ENCODE assay signal across 11 mouse cellular contexts in genomic region chr9:66110611-66111379, GRCm38 (mm10). TPM values are rescaled to one million over a fixed set of nuclear protein-coding genes. Genes with fewer than 3 reads are reported as not detected.
DNase-seq lines count a peak whose midpoint lies in the region; ATAC-seq and TF ChIP-seq lines count a peak whose summit lies in the region.
"Had no signal": no experiment of that assay in that cellular context is flagged by ENCODE, and none has a peak within 500 bp of the region (broad histone marks: within the 10 kb centered on the region; RNA-seq: fewer than 3 reads in every experiment).

No protein-coding gene starts in this region.

- H3K27me3 ChIP-seq in forebrain, embryonic 10.5 days (ENCODE audit: poor library complexity, severe bottlenecking): no peaks in the 10 kb centered on the region
- H3K27me3 ChIP-seq in kidney, postnatal 0 days (ENCODE audit: insufficient read depth, low read length): no peaks in the 10 kb centered on the region
- no peaks in the 10 kb centered on the region for H3K27me3 ChIP-seq in midbrain, postnatal 0 days (ENCODE audit: insufficient read depth, low read length)
- no peaks in the 10 kb centered on the region for H3K27me3 ChIP-seq in intestine, embryonic 16.5 days (replicated peaks; ENCODE audit: control insufficient read depth, insufficient read depth, low read length)
- H3K27me3 ChIP-seq: hindbrain, embryonic 15.5 days; megakaryocyte, embryonic 14.5 days had no signal

- H3K27ac ChIP-seq in forebrain, embryonic 10.5 days: peak overlapping the region; percentile 81
- peak overlapping the region; percentile 74 for H3K27ac ChIP-seq in kidney, postnatal 0 days
- H3K27ac ChIP-seq in midbrain, postnatal 0 days (ENCODE audit: low read depth, low read length): 0 out of 2 replicates have a peak overlapping the region, but pooled peaks have one; percentile 26
- H3K27ac ChIP-seq in intestine, embryonic 16.5 days (ENCODE audit: low read length): no peak overlapping the region
- H3K27ac ChIP-seq: hindbrain, embryonic 15.5 days had no signal

- peaks cover 76% of the 10 kb centered on the region for H3K36me3 ChIP-seq in forebrain, embryonic 10.5 days (replicated peaks)
- H3K36me3 ChIP-seq in kidney, postnatal 0 days (ENCODE audit: insufficient read depth, low read length): peaks cover 20% of the 10 kb centered on the region
- H3K36me3 ChIP-seq in midbrain, postnatal 0 days (ENCODE audit: insufficient read depth, low read length): peaks cover 15% of the 10 kb centered on the region; the same call in 1 of the 2 replicates
- 0 out of 2 replicates have a peak, but pooled peaks cover 7% of the 10 kb centered on the region for H3K36me3 ChIP-seq in intestine, embryonic 16.5 days (ENCODE audit: control insufficient read depth, insufficient read depth, low read length)

- peak; percentile 72 for ATAC-seq in kidney, postnatal 0 days (replicated peaks; ENCODE audit: low FRiP score, low read depth)
- ATAC-seq in midbrain, postnatal 0 days (ENCODE audit: low FRiP score): no peak
- ATAC-seq in intestine, embryonic 16.5 days: no peak

- TF ChIP-seq CTCF in kidney, postnatal 0 days (IDR thresholded peaks at IDR 0.05; ENCODE audit: low read depth): no peak
- no peak for TF ChIP-seq CTCF in midbrain, postnatal 0 days (IDR thresholded peaks at IDR 0.05)

- peak; percentile 68 for DNase-seq in kidney, adult 11 months
- DNase-seq in kidney, postnatal 10 days: no peak
- DNase-seq in forebrain, embryonic 10.5 days (ENCODE audit: extremely low spot score, low spot score): peak; percentile 50
- peak; percentile 36 for DNase-seq in kidney, postnatal 0 days (ENCODE audit: low spot score)
- DNase-seq in midbrain, postnatal 0 days (ENCODE audit: low spot score): no peak
- DNase-seq in urinary bladder, postnatal 10 days (ENCODE audit: low spot score): no peak
- no peak for DNase-seq in layer of hippocampus, adult 9-11 months
- DNase-seq: gastrocnemius, postnatal 36 days had no signal

- H3K4me1 ChIP-seq in forebrain, embryonic 10.5 days: peaks cover 26% of the 10 kb centered on the region
- no peaks in the 10 kb centered on the region for H3K4me1 ChIP-seq in kidney, postnatal 0 days (replicated peaks; ENCODE audit: insufficient read depth, low read length)
- H3K4me1 ChIP-seq in midbrain, postnatal 0 days (ENCODE audit: insufficient read depth, low read length): no peaks in the 10 kb centered on the region
- H3K4me1 ChIP-seq in intestine, embryonic 16.5 days (ENCODE audit: control insufficient read depth, insufficient read depth, low read length): no peaks in the 10 kb centered on the region
- H3K4me1 ChIP-seq: hindbrain, embryonic 15.5 days had no signal

- H3K4me3 ChIP-seq in forebrain, embryonic 10.5 days: 0 out of 2 replicates have a peak overlapping the region, but pooled peaks have one; percentile 3
- H3K4me3 ChIP-seq in kidney, postnatal 0 days (replicated peaks; ENCODE audit: low read depth, low read length): no peak overlapping the region
- H3K4me3 ChIP-seq in midbrain, postnatal 0 days (ENCODE audit: low read depth, low read length): no peak overlapping the region
- H3K4me3 ChIP-seq in intestine, embryonic 16.5 days (ENCODE audit: low read length): no peak overlapping the region
- H3K4me3 ChIP-seq: hindbrain, embryonic 15.5 days; megakaryocyte, embryonic 14.5 days had no signal

- H3K9ac ChIP-seq in kidney, postnatal 0 days (ENCODE audit: low read depth, low read length): no peak overlapping the region
- H3K9ac ChIP-seq in midbrain, postnatal 0 days (replicated peaks; ENCODE audit: low read length, poor library complexity, severe bottlenecking): no peak overlapping the region
- H3K9ac ChIP-seq in intestine, embryonic 16.5 days (ENCODE audit: low read depth, low read length): no peak overlapping the region
- H3K9ac ChIP-seq: hindbrain, embryonic 15.5 days had no signal

- H3K9me3 ChIP-seq in forebrain, embryonic 10.5 days: no peaks in the 10 kb centered on the region
- H3K9me3 ChIP-seq in kidney, postnatal 0 days (replicated peaks; ENCODE audit: low read length): no peaks in the 10 kb centered on the region
- no peaks in the 10 kb centered on the region for H3K9me3 ChIP-seq in midbrain, postnatal 0 days (ENCODE audit: low read length)
- no peaks in the 10 kb centered on the region for H3K9me3 ChIP-seq in intestine, embryonic 16.5 days (ENCODE audit: control insufficient read depth, low read length)
- H3K9me3 ChIP-seq: hindbrain, embryonic 15.5 days; megakaryocyte, embryonic 14.5 days had no signal

- H3K4me2 ChIP-seq in kidney, postnatal 0 days (ENCODE audit: low read length): no peak overlapping the region
- H3K4me2 ChIP-seq in midbrain, postnatal 0 days (ENCODE audit: low read depth, low read length, poor library complexity, severe bottlenecking): no peak overlapping the region
- no peak overlapping the region for H3K4me2 ChIP-seq in intestine, embryonic 16.5 days (ENCODE audit: low read depth, low read length)
- H3K4me2 ChIP-seq: hindbrain, embryonic 15.5 days had no signal

- WGBS in forebrain, embryonic 10.5 days: 24% methylated on average over 8 of the region's 8 CpGs
- 62% methylated on average over 8 of the region's 8 CpGs for WGBS in kidney, postnatal 0 days
- WGBS in midbrain, postnatal 0 days: 17% methylated on average over 8 of the region's 8 CpGs
- 81% methylated on average over 8 of the region's 8 CpGs for WGBS in intestine, embryonic 16.5 days

RNA-seq across cellular contexts. Expression of gene Snx1, which starts 15.6 kb away (rescaled TPM):
- 136 and 140 TPM in 2 replicates for polyA plus RNA-seq in forebrain, embryonic 10.5 days (2016; fragmentation: Nextera tagmentation; extraction: Ambion mirVana)
- 131 and 141 TPM in 2 replicates for polyA plus RNA-seq in kidney, postnatal 0 days (2015; fragmentation: Nextera tagmentation; extraction: Ambion mirVana)
- 42.3 and 47.1 TPM in 2 replicates for total RNA-seq in midbrain, postnatal 0 days (2014; rRNA removed)
- 38.1 and 44.0 TPM in 2 replicates for polyA plus RNA-seq in midbrain, postnatal 0 days (2015; fragmentation: Nextera tagmentation; extraction: Ambion mirVana)
- polyA plus RNA-seq in intestine, embryonic 16.5 days (2015; fragmentation: Nextera tagmentation; extraction: Ambion mirVana): 149 and 155 TPM in 2 replicates

RNA-seq across cellular contexts. Expression of gene Ciao2a, which starts 15.6 kb away (rescaled TPM):
- polyA plus RNA-seq in forebrain, embryonic 10.5 days (2016; fragmentation: Nextera tagmentation; extraction: Ambion mirVana): 166 and 168 TPM in 2 replicates
- polyA plus RNA-seq in kidney, postnatal 0 days (2015; fragmentation: Nextera tagmentation; extraction: Ambion mirVana): 173 and 186 TPM in 2 replicates
- total RNA-seq in midbrain, postnatal 0 days (2014; rRNA removed): 27.5 and 28.2 TPM in 2 replicates
- polyA plus RNA-seq in midbrain, postnatal 0 days (2015; fragmentation: Nextera tagmentation; extraction: Ambion mirVana): 62.1 and 65.7 TPM in 2 replicates
- 203 and 219 TPM in 2 replicates for polyA plus RNA-seq in intestine, embryonic 16.5 days (2015; fragmentation: Nextera tagmentation; extraction: Ambion mirVana)

RNA-seq across cellular contexts. Expression of gene Snx22, which starts 41.3 kb away (rescaled TPM):
- polyA plus RNA-seq in forebrain, embryonic 10.5 days (2016; fragmentation: Nextera tagmentation; extraction: Ambion mirVana): 2.1 and 2.6 TPM in 2 replicates
- 1.1 and 1.4 TPM in 2 replicates for polyA plus RNA-seq in kidney, postnatal 0 days (2015; fragmentation: Nextera tagmentation; extraction: Ambion mirVana)
- 6.7 and 7.4 TPM in 2 replicates for total RNA-seq in midbrain, postnatal 0 days (2014; rRNA removed)
- polyA plus RNA-seq in midbrain, postnatal 0 days (2015; fragmentation: Nextera tagmentation; extraction: Ambion mirVana): 9.6 and 11.1 TPM in 2 replicates
- polyA plus RNA-seq in intestine, embryonic 16.5 days (2015; fragmentation: Nextera tagmentation; extraction: Ambion mirVana): 1.2 and 1.9 TPM in 2 replicates

RNA-seq across cellular contexts. Expression of gene Dapk2, which starts 47.2 kb away (rescaled TPM):
- polyA plus RNA-seq in forebrain, embryonic 10.5 days (2016; fragmentation: Nextera tagmentation; extraction: Ambion mirVana): 7.6 and 8.9 TPM in 2 replicates
- 8.4 and 8.6 TPM in 2 replicates for polyA plus RNA-seq in kidney, postnatal 0 days (2015; fragmentation: Nextera tagmentation; extraction: Ambion mirVana)
- 0.14 and 1.1 TPM in 2 replicates for total RNA-seq in midbrain, postnatal 0 days (2014; rRNA removed)
- 0.43 and 0.58 TPM in 2 replicates for polyA plus RNA-seq in midbrain, postnatal 0 days (2015; fragmentation: Nextera tagmentation; extraction: Ambion mirVana)
- polyA plus RNA-seq in intestine, embryonic 16.5 days (2015; fragmentation: Nextera tagmentation; extraction: Ambion mirVana): 6.8 and 8.0 TPM in 2 replicates

RNA-seq across cellular contexts. Expression of gene Ppib, which starts 50.8 kb away (rescaled TPM):
- 445 and 454 TPM in 2 replicates for polyA plus RNA-seq in forebrain, embryonic 10.5 days (2016; fragmentation: Nextera tagmentation; extraction: Ambion mirVana)
- polyA plus RNA-seq in kidney, postnatal 0 days (2015; fragmentation: Nextera tagmentation; extraction: Ambion mirVana): 760 and 789 TPM in 2 replicates
- total RNA-seq in midbrain, postnatal 0 days (2014; rRNA removed): 209 and 255 TPM in 2 replicates
- 339 and 341 TPM in 2 replicates for polyA plus RNA-seq in midbrain, postnatal 0 days (2015; fragmentation: Nextera tagmentation; extraction: Ambion mirVana)
- polyA plus RNA-seq in intestine, embryonic 16.5 days (2015; fragmentation: Nextera tagmentation; extraction: Ambion mirVana): 645 and 681 TPM in 2 replicates

Comparison
In these comparisons a context has a peak if more than half of its experiments do, and no peak if none do; other contexts are left out.
1. DNase-seq: peak in kidney, adult 11 months (single experiment), forebrain, embryonic 10.5 days (single experiment) and kidney, postnatal 0 days (single experiment); none in kidney, postnatal 10 days (single experiment), midbrain, postnatal 0 days (single experiment), urinary bladder, postnatal 10 days (single experiment) and layer of hippocampus, adult 9-11 months (single experiment).